Mouse (Mus musculus) activated CD4-positive, CD25-positive, alpha-beta regulatory T cell, adult 4 months (primary cell): ENCODE data around the gene Insl3. TPM values are rescaled to one million over a fixed set of nuclear protein-coding genes. Genes with fewer than 3 reads are reported as not detected.
"Not testable (repeated sequence)": the region's sequence is repeated elsewhere in the genome, so short reads cannot be mapped to it uniquely, and the experiment has no call there.

Experiments used
- ATAC-seq: one replicate; pipeline ENCODE4 v1.8.0; 2017
- polyA plus RNA-seq, 2 experiments: library from polyadenylated mRNA; unstranded; fragments of 100-300 nt; shearing (Covaris generic); gene quantifications; one replicate each; pipeline ENCODE4 v1.2.1; 2017

The Insl3 gene
- polyA plus RNA-seq, 2 experiments from 2014 or later, result 16.4 to 23.9 TPM

DNA sequence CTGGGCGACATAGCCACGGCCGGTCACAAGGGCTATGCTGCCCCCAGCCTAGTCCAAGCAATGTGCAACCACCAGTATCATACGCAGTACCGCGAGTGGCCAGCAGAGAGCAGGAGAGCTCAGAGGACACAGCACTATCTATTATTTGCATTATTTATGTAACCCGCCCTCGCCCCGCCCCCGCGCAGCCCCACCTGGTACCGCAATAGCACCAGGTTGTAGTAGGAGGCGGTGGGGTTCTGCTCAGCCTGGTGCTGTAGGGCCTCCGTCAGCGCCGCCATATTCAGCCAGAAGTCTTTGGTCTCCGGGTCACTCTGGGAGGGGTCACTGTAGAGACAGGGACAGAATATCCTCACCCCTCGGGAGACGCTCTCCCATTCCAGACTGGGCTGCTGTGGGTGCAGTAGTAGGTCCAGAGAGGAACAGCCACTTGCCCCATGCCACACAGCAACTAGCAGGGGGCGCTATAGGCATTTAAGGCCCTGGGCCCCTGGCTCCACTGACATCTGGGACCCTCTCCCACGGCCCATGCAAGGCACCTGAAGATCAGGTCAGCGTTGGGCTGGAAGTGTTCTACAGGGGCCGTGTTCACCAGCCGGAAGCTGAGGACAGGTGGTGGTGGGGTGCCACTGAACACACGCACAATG is 20.9 kb downstream of the Insl3 start:
- no peak for ATAC-seq

DNA sequence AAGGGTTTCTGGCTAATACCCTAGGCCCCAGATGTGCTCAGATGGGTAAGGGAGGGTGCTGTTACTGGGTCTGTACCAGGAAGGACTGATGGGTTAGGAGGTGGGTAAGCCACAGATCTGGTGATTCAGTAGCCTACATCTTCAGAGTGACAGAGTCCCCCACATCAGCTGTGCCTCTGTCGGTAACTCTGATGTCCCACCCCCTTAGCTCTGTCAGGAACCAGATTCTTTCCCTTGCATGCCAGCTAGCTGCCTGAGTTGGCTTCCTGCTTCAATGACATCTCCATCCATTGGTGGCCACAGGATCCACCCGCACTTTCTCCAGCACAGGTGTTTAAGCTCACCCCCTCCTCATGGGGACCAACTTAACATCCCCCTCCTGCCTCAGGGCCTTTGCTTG is 22.6 kb downstream of the Insl3 start:
- no peak for ATAC-seq

- ATAC-seq, result no peak
Observed at GRCm38 (mm10) chr8:71715531-71715930, 26.5 kb downstream of the Insl3 start.

- no peak for ATAC-seq
Observed at GRCm38 (mm10) chr8:71716561-71717053, 27.6 kb downstream of the Insl3 start.

DNA sequence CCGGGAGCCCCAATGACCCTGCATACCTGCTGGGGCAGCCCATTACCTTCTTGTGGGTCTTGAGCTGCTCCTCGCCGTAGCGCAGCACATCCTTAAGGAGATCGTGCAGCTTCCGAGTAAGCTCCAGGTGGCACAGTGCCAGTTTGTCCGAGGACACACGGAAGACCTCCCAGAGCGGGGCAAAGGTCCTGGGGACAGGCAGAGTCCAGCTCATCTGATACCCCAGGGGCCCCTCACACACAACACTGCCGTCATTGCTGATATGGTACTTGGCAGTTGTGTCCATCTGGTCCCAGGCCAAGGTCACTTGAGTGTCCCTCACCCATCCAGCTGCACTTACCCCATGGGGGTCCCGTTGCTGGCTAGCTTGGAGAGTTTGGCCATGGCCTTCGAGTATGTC is 28.1 kb downstream of the Insl3 start:
- no peak for ATAC-seq

DNA sequence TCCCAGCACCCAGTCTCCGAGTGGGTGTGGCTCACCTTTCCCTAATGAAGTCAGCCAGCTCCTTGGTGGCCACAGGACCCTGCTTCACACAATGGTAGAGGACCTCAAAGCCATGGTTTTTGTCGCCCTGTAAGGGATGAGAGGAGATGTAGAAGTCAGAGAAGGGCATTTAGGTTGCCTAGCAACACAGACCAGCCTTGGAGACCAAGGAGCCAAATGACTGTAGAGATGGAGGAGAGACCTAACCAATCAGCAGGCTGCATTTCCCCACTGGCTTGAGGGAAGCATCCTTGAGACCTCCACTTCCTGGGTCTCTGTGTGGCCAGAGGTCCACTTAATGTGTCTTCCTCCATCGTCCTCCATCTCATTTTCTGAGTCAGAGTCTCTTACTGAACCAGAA is 29.2 kb downstream of the Insl3 start:
- no peak for ATAC-seq

GRCm38 (mm10) chr8:71719218-71719617 is 30.2 kb downstream of the Insl3 start:
- no peak for ATAC-seq

- ATAC-seq, result no peak
Observed at GRCm38 (mm10) chr8:71719928-71720457, 31.0 kb downstream of the Insl3 start.

GRCm38 (mm10) chr8:71723047-71723551 is 34.1 kb downstream of the Insl3 start:
- ATAC-seq, result peak; percentile 91

DNA sequence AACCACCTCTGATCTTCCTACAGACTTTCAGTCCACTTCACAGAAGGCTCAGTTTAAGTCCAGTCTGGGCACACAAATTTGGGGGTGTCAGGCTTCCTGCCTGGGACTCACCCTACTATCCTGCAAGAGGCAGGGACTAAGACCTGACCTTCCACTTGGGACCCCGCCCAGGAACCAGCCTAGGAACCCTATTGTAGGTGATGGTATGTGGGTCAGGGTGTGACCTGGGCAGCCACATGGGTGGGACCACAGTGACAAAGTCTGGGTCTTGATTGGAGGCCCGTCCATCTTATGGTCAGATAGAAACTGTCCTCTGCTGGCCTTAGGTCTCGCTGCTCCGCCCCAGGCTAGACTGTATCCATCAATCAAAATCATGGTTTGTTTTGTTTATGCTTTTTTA is 35.4 kb downstream of the Insl3 start:
- ATAC-seq, result no peak

DNA sequence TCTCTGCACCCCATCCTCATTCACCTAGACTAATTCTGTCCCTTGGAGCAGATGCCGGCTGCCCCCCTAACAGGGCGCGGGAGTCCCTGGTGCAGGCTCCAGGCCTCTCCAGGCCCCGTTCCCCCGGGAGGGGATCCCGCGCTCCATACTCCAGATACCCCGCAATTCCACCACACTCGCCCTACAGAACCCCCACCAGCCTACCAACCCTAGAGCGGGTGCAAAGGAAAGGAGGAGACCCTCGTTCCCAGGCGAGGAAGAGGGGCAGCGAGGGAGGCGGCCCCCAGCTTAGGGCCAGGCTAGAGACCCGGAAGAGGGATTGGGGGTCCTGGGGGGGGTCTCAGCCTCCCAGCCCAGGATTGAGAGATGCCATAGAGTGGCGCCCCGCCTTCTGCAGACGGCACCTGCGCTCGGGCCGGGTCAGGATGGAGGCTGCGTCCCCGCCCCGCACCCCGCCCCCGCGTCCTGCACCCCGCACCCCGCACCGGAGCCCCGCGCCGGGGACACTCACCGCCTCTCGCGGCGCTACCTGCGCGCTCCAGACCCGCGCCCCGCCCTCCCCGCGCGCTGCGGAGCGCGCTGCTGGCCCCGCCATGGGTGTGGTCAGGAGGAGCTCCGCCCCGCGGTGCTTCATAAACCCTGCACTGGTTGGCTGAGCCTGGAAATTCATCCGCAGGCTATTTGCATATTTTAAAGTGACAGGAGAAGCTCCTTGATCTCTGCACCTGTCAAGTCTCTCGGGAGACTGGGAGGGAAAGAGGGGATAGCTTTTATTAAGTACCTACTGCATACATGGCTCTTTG is 36.3 kb downstream of the Insl3 start, which contains the start of gene Fcho1:
Gene Fcho1, minus strand, starts transcription at position 595 of the 803 bp plus-strand sequence.
- peak; percentile 55 for ATAC-seq

DNA sequence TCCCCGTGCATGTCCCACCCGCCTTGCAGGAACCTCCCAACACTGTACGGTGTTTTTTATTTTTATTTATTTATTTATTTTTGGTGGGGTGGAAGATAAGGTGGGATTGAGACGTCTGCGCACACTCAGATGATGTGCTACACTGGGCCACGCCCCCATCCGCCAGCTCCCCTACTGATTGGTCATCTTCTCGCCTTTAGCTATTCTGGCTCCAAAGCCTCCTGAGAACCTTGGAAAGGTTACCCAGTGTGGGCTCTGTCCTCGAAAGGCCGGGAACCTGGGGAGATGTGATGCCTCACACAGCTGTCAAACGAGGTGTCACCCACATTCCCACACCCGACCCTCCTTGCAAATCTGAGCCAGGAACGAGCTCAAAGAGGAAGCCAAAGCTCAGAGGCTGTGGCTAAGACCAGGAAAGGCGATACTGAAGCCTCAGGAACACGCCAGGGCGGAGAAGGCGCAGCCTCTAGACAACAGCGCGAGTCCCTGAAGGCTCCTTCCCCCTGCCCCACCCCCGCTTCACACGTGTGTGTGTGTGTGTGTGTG is 39.3 kb downstream of the Insl3 start:
- no peak for ATAC-seq

DNA sequence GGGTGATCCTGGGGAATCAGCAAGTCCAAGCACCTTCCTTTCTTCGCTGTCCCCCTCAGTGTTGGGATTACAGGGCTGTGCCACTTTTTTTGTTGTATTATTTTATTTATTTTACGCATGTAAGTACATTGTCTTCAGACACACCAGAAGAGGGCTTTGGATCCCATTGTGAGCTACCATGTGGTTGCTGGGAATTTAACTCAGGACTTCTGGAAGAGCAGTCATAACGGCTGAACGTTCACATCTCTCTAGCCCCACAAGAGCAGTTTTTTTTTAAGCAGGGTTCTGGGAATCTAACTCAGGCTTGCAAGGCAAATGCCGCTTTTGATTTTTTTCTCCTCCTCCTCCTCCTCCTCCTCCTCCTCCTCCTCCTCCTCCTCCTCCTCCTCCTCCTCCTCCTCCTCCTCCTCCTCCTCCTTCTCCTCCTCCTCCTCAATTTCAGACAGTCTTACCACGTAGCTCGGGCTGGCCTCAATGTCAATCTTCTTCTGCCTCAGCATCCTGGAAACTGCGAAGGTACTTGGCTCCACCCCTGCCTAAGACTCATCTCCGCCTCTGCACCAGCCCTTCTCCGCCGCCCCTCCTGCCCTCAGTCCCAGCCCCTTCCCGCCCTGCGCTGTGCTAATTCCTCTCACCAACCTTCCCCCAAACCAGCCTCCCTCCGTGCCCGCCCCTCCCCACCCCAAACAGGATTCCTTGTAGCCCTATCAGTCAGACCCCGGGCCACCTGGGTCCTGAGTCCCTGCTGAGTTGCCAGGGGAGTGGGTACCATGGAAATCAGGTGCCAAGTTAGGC is 40.0 kb downstream of the Insl3 start:
- ATAC-seq, result peak; percentile 77

DNA sequence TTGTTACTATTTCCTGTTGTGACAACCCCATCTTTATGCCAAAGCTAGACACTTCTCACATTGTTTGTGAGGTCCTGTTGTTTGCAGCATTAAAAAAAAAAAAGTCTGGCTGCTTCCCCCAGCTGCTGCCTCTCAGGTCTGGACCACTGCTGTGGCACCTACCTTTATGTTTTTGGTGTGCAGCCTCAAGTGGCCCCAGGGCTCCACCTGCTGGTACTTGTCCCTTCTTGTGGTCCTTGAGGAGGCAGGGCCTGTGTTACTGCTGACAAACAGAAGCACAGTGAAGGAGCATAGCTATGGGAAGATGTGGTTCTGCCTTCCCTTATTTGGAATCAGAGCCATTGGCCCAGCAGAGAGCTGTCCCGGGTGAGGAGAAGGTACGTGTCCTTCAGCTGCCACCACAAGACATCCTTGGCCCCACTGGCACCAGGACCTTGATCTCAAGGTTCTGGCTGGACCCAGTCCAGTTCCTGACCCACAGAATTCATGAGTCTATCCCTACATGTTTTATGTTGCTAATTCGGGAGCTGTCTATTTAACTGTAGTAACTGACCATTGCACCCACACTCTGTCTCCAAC is 42.7 kb downstream of the Insl3 start:
- peak; percentile 46 for ATAC-seq

DNA sequence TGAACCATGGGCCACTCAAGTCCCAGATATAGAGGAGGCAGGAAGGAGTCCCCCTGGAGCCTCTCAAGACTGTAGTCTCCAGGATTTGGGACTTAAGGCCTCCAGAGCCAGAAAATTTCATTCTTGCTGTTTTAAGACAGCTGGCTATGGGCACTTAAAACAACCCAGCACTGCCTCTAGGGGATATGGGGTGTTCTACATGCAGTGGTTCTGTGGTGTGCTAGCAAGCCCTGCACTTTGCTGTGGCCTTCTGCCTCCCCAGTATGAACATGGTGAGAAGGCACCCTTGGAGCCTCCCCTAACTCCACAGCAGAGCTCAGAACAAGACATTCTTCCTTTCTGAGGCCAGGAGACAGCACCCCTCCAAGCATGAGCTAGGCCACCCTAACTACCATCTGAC is 49.3 kb downstream of the Insl3 start:
- ATAC-seq, result not testable (repeated sequence)

Other genes with a start within 250 kb of the Insl3 start
- gene Abhd8, start 225.6 kb upstream of the Insl3 start, polyA plus RNA-seq, result 10 to 100 TPM; 24.7 to 29.0 TPM
- gene Mrpl34, start 224.3 kb upstream of the Insl3 start, polyA plus RNA-seq, result 100 to 1,000 TPM in 1 of 2 experiments, 10 to 100 TPM in 1; 70.3 to 101 TPM
- gene Dda1, start 220.0 kb upstream of the Insl3 start, polyA plus RNA-seq, result 10 to 100 TPM; 26.8 to 30.6 TPM
- under 1 TPM in 1 of 2 experiments, not detected in 1; 0.24 TPM for gene Ano8, start 203.3 kb upstream of the Insl3 start, polyA plus RNA-seq
- gene Gtpbp3, start 201.1 kb upstream of the Insl3 start, polyA plus RNA-seq, result 1 to 10 TPM; 3.9 to 5.1 TPM
- not detected for gene Plvap, start 177.5 kb upstream of the Insl3 start, polyA plus RNA-seq
- gene Ccdc194, start 163.5 kb upstream of the Insl3 start, polyA plus RNA-seq, result not detected
- 100 to 1,000 TPM in 1 of 2 experiments, 10 to 100 TPM in 1; 40.2 to 113 TPM for gene Bst2, start 151.8 kb upstream of the Insl3 start, polyA plus RNA-seq
- 10 to 100 TPM; 59.3 to 71.7 TPM for gene Mvb12a, start 146.3 kb upstream of the Insl3 start, polyA plus RNA-seq
- 1 to 10 TPM in 1 of 2 experiments, under 1 TPM in 1; 0.99 to 1.7 TPM for gene Tmem221, start 130.3 kb upstream of the Insl3 start, polyA plus RNA-seq
- under 1 TPM in 1 of 2 experiments, not detected in 1; 0.15 TPM for gene Nxnl1, start 122.6 kb upstream of the Insl3 start, polyA plus RNA-seq
- gene Slc27a1, start 120.3 kb upstream of the Insl3 start, polyA plus RNA-seq, result 1 to 10 TPM; 4.4 to 8.9 TPM
- gene Pgls, start 97.0 kb upstream of the Insl3 start, polyA plus RNA-seq, result 10 to 100 TPM; 77.4 to 87.4 TPM
- 1 to 10 TPM; 1.9 to 3.9 TPM for gene Fam129c, start 91.6 kb upstream of the Insl3 start, polyA plus RNA-seq
- 10 to 100 TPM; 10.5 to 11.4 TPM for gene Colgalt1, start 78.2 kb upstream of the Insl3 start, polyA plus RNA-seq
- under 1 TPM; 0.37 to 0.93 TPM for gene Unc13a, start 17.5 kb upstream of the Insl3 start, polyA plus RNA-seq
- gene Jak3, start 12.9 kb upstream of the Insl3 start, polyA plus RNA-seq, result 10 to 100 TPM; 18.6 to 41.7 TPM
- gene B3gnt3, start 12.6 kb downstream of the Insl3 start, polyA plus RNA-seq, result 1 to 10 TPM; 3.3 to 3.8 TPM
- 10 to 100 TPM; 55.0 to 72.9 TPM for gene Fcho1, start 36.5 kb downstream of the Insl3 start, polyA plus RNA-seq
- gene Zfp709, start 192.8 kb downstream of the Insl3 start, polyA plus RNA-seq, result 1 to 10 TPM; 5.0 to 8.2 TPM
- gene Zfp882, start 219.4 kb downstream of the Insl3 start, polyA plus RNA-seq, result 1 to 10 TPM; 3.0 to 5.5 TPM
- 10 to 100 TPM; 22.7 to 28.7 TPM for gene Zfp617, start 219.4 kb downstream of the Insl3 start, polyA plus RNA-seq